12 mouse cellular contexts compared by ENCODE assay signal in the genomic region with DNA sequence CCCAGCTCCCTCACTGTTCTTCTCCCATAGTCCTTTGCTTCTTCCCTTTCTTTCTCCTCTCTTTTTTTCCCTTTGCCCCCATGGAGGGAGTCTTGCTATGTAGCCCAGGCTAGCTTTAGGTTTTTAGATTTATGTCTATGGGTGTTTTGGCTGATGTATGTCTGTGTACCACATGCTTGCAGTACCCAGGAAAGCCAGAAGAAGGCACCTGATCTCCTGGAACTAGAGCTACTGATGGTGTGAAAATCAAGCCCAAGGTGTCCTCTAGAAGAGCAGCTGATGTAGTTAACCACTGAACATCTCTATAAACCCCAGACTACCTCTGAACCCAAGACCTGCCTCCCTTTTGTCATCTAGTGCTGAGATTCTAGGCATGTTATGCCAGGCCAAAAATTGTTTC.
A peak's percentile ranks its signal among the peaks of the same experiment; 100 is the strongest.
DNase-seq lines count a peak whose midpoint lies in the region; ATAC-seq and TF ChIP-seq lines count a peak whose summit lies in the region.
"Had no signal": no experiment of that assay in that cellular context is flagged by ENCODE, and none has a peak within 500 bp of the region (broad histone marks: within the 10 kb centered on the region; RNA-seq: fewer than 3 reads in every experiment).

No protein-coding gene starts in this region.

- TF ChIP-seq CTCF in kidney, adult 2 months (conservative IDR thresholded peaks at IDR 0.05; ENCODE audit: insufficient read depth, insufficient read length, low read depth, low read length) = 0 out of 2 replicates have a peak, but pooled peaks have one; percentile 23

- TF ChIP-seq POLR2A in kidney, adult 2 months (IDR thresholded peaks at IDR 0.05; ENCODE audit: low read depth, low read length) = no peak

- no peak overlapping the region for H3K9ac ChIP-seq in kidney, embryonic 15.5 days
- H3K9ac ChIP-seq: heart, embryonic 12.5 days; hindbrain, embryonic 15.5 days had no signal

- H3K4me2 ChIP-seq in kidney, embryonic 15.5 days = no peak overlapping the region
- H3K4me2 ChIP-seq: heart, embryonic 12.5 days; hindbrain, embryonic 15.5 days had no signal

- H3K9me3 ChIP-seq in kidney, embryonic 15.5 days (replicated peaks) = no peaks in the 10 kb centered on the region
- H3K9me3 ChIP-seq: heart, embryonic 12.5 days; hindbrain, embryonic 15.5 days had no signal

- no peak for ATAC-seq in kidney, embryonic 15.5 days (replicated peaks; ENCODE audit: low FRiP score)

- no peaks in the 10 kb centered on the region for H3K27me3 ChIP-seq in kidney, adult 2 months (replicated peaks; ENCODE audit: control insufficient read depth, insufficient read depth, low read length)
- H3K27me3 ChIP-seq in kidney, embryonic 15.5 days = no peaks in the 10 kb centered on the region
- H3K27me3 ChIP-seq: heart, embryonic 12.5 days; hindbrain, embryonic 15.5 days had no signal

- H3K4me1 ChIP-seq in kidney, adult 2 months (ENCODE audit: control insufficient read depth, insufficient read depth, low read length) = no peaks in the 10 kb centered on the region
- H3K4me1 ChIP-seq in kidney, embryonic 15.5 days = no peaks in the 10 kb centered on the region
- H3K4me1 ChIP-seq: heart, embryonic 12.5 days had no signal

- no peak overlapping the region for H3K4me3 ChIP-seq in kidney, adult 2 months (ENCODE audit: insufficient read depth, low read depth, low read length)
- no peak overlapping the region for H3K4me3 ChIP-seq in kidney, embryonic 15.5 days (replicated peaks)
- H3K4me3 ChIP-seq: erythroblast, embryonic 14.5 days; heart, embryonic 12.5 days; hindbrain, embryonic 15.5 days had no signal

- H3K27ac ChIP-seq in kidney, adult 2 months (ENCODE audit: insufficient read depth, low read depth, low read length) = no peak overlapping the region
- no peak overlapping the region for H3K27ac ChIP-seq in kidney, embryonic 15.5 days
- H3K27ac ChIP-seq: hindbrain, embryonic 15.5 days; macrophage had no signal

- peaks cover 12% of the 10 kb centered on the region for H3K36me3 ChIP-seq in kidney, adult 2 months (ENCODE audit: control insufficient read depth, insufficient read depth, low read length)
- H3K36me3 ChIP-seq in kidney, embryonic 15.5 days = peaks cover 34% of the 10 kb centered on the region

- no peak for DNase-seq in kidney, adult 2 months
- peak; percentile 46 for DNase-seq in retina, postnatal 1 day
- no peak for DNase-seq in retina, embryonic 14.5 days (ENCODE audit: low spot score)
- DNase-seq in R1 (ENCODE audit: low read depth, low spot score) = peak; percentile 41
- DNase-seq in testis, postnatal 10 days (ENCODE audit: low spot score) = no peak
- DNase-seq in layer of hippocampus, postnatal 10 days (ENCODE audit: low spot score in 2 of 2) = no peak
- DNase-seq: thymus, postnatal 25 days had no signal

Comparison
In these comparisons a context has a peak if more than half of its experiments do, and no peak if none do; other contexts are left out.
1. DNase-seq: peak in retina, postnatal 1 day (single experiment) and R1 (single experiment); none in kidney, adult 2 months (single experiment), retina, embryonic 14.5 days (single experiment), testis, postnatal 10 days (single experiment) and layer of hippocampus, postnatal 10 days (0 of 2).